Mouse (Mus musculus) lung, postnatal 4 days (tissue): ENCODE results near the gene Polr2e.
"Not testable (repeated sequence)": the region's sequence is repeated elsewhere in the genome, so short reads cannot be mapped to it uniquely, and the experiment has no call there.

Experiments used
- DNase-seq, 2 experiments: peaks; one replicate each; pipeline ENCODE4 v3.0.0; 2021

The Polr2e gene

GRCm38 (mm10) chr10:80056976-80057682, 17.5 kb upstream of the Polr2e start:
- DNase-seq = no peak

- DNase-seq = no peak
Observed at GRCm38 (mm10) chr10:80056506-80056905, 16.9 kb upstream of the Polr2e start.

- no peak for DNase-seq
Observed at GRCm38 (mm10) chr10:80055891-80056290, 16.3 kb upstream of the Polr2e start.

GRCm38 (mm10) chr10:80055364-80055763, 15.8 kb upstream of the Polr2e start:
- no peak for DNase-seq

- not testable (repeated sequence) for DNase-seq
Observed at GRCm38 (mm10) chr10:80054911-80055310, 15.3 kb upstream of the Polr2e start.

GRCm38 (mm10) chr10:80053831-80054815, 14.5 kb upstream of the Polr2e start:
- peak; percentile 86 to 87 for DNase-seq

- DNase-seq = peak; percentile 100
Observed at GRCm38 (mm10) chr10:80053259-80053780, 13.7 kb upstream of the Polr2e start.

GRCm38 (mm10) chr10:80052374-80052764, 12.8 kb upstream of the Polr2e start:
- DNase-seq = no peak

GRCm38 (mm10) chr10:80051618-80052373, 12.2 kb upstream of the Polr2e start:
- DNase-seq = peak; percentile 74 to 85

GRCm38 (mm10) chr10:80050885-80051617, 11.5 kb upstream of the Polr2e start:
- DNase-seq = no peak

- no peak for DNase-seq
Observed at GRCm38 (mm10) chr10:80050244-80050643, 10.6 kb upstream of the Polr2e start.

- DNase-seq = no peak
Observed at GRCm38 (mm10) chr10:80048834-80049233, 9.2 kb upstream of the Polr2e start.

- DNase-seq = no peak
Observed at GRCm38 (mm10) chr10:80048396-80048795, 8.8 kb upstream of the Polr2e start.

GRCm38 (mm10) chr10:80047041-80047565, 7.5 kb upstream of the Polr2e start, which contains the start of gene Gpx4:
Gpx4 (plus strand) TSS chr10:80047166.
- DNase-seq = no peak

- DNase-seq = no peak
Observed at GRCm38 (mm10) chr10:80045766-80046165, 6.2 kb upstream of the Polr2e start.

GRCm38 (mm10) chr10:80045364-80045763, 5.8 kb upstream of the Polr2e start:
- not testable (repeated sequence) for DNase-seq

- DNase-seq = no peak
Observed at GRCm38 (mm10) chr10:80044087-80044486, 4.5 kb upstream of the Polr2e start.

- DNase-seq = not testable (repeated sequence)
Observed at GRCm38 (mm10) chr10:80041409-80042060, 1.9 kb upstream of the Polr2e start.

- no peak for DNase-seq
Observed at GRCm38 (mm10) chr10:80036832-80037231, 2.8 kb downstream of the Polr2e start.

GRCm38 (mm10) chr10:80035686-80036085, 3.9 kb downstream of the Polr2e start:
- peak in 1 of 2 experiments; percentile 75 for DNase-seq

- DNase-seq = no peak
Observed at GRCm38 (mm10) chr10:80035148-80035547, 4.4 kb downstream of the Polr2e start.
